Mouse (Mus musculus): ENCODE measurements around the gene Pdlim7. TPM values are rescaled to one million over a fixed set of nuclear protein-coding genes. Genes with fewer than 3 reads are reported as not detected.

Pdlim7 gene
- total and polyA plus RNA-seq, 3 experiments: 12.3 to 40.6 TPM; not detected in 1

DNA sequence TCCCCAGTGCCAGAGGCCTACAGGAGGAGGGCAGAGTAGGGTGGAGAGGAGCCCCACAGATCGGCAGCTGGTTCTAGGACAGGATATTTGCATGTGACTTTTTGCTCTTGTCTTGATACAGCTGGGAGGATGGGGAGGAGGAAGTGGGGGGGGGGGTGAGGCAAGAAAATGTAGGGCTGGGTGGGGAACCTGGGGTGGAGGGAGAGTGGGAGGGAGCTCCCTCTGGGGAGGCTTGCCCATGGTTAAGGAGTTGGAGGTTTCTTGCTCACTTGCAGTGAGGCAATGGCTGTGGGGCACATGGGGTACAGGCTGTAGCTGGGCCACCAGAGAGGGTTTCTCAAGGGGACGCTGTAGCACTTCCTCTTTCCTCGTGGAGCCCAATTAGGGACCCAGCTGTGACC lies 65.9 kb downstream of the Pdlim7 start:
- TF ChIP-seq RCOR1 (IDR thresholded peaks at IDR 0.05; ENCODE audit: low read depth, low read length): no peak
- no peak for TF ChIP-seq EP300 (IDR thresholded peaks at IDR 0.05; ENCODE audit: low read depth in 1 of 2, low read length in 2 of 2)
- TF ChIP-seq MXI1 (IDR thresholded peaks at IDR 0.05; ENCODE audit: low read depth, low read length): no peak; the same call in 1 of the 2 replicates
- TF ChIP-seq TCF12 (IDR thresholded peaks at IDR 0.05; ENCODE audit: low read depth, low read length): no peak
- TF ChIP-seq USF2 (IDR thresholded peaks at IDR 0.05; ENCODE audit: borderline replicate concordance in 1 of 2, insufficient read depth in 1 of 2, low read depth in 1 of 2, low read length in 2 of 2): no peak
- no peak for TF ChIP-seq ZKSCAN1 (IDR thresholded peaks at IDR 0.05; ENCODE audit: low read depth, low read length)
- TF ChIP-seq CHD2 (IDR thresholded peaks at IDR 0.05; ENCODE audit: low read length): no peak
- no peak for TF ChIP-seq CTCF (IDR thresholded peaks at IDR 0.05 in 2 of 3, conservative IDR thresholded peaks at IDR 0.05 in 1 of 3; ENCODE audit: control insufficient read depth in 1 of 3, insufficient read depth in 1 of 3, low read depth in 2 of 3, low read length in 3 of 3, poor library complexity in 1 of 3, severe bottlenecking in 1 of 3)
- no peak for TF ChIP-seq MEF2A (IDR thresholded peaks at IDR 0.05; ENCODE audit: extremely low read depth, insufficient replicate concordance, low read depth, low read length, poor library complexity, severe bottlenecking)
- TF ChIP-seq KAT2A (conservative IDR thresholded peaks at IDR 0.05; ENCODE audit: low read depth, low read length): no peak
- TF ChIP-seq MYB (IDR thresholded peaks at IDR 0.05; ENCODE audit: low read depth, low read length): no peak
- TF ChIP-seq CHD1 (IDR thresholded peaks at IDR 0.05; ENCODE audit: low read depth, low read length): no peak
- TF ChIP-seq ELF1 (IDR thresholded peaks at IDR 0.05; ENCODE audit: low read depth, low read length): no peak
- TF ChIP-seq E2F4 (IDR thresholded peaks at IDR 0.05; ENCODE audit: borderline replicate concordance, low read depth, low read length): no peak
- no peak for TF ChIP-seq MAX (IDR thresholded peaks at IDR 0.05; ENCODE audit: low read length)
- no peak for TF ChIP-seq ZMIZ1 (IDR thresholded peaks at IDR 0.05; ENCODE audit: low read depth, low read length)
- no peak for TF ChIP-seq GATA1 (IDR thresholded peaks at IDR 0.05; ENCODE audit: low read depth, low read length)
- TF ChIP-seq ETS1 (IDR thresholded peaks at IDR 0.05; ENCODE audit: low read depth, low read length): peak; percentile 39
- TF ChIP-seq MAZ (IDR thresholded peaks at IDR 0.05; ENCODE audit: low read depth, low read length): no peak
- no peak for TF ChIP-seq SMC3 (IDR thresholded peaks at IDR 0.05; ENCODE audit: low read depth, low read length)
- TF ChIP-seq HCFC1 (IDR thresholded peaks at IDR 0.05; ENCODE audit: low read depth, low read length): 0 out of 2 replicates have a peak, but pooled peaks have one; percentile 17
- 0 out of 2 replicates have a peak, but pooled peaks have one; percentile 61 for TF ChIP-seq SIN3A (IDR thresholded peaks at IDR 0.05; ENCODE audit: low read length)
- 0 out of 2 replicates have a peak, but pooled peaks have one; percentile 18 for TF ChIP-seq BHLHE40 (IDR thresholded peaks at IDR 0.05; ENCODE audit: borderline replicate concordance, low read depth, low read length)
- H3K36me3 ChIP-seq (ENCODE audit: control insufficient read depth in 1 of 2, insufficient read depth in 2 of 2, low read length in 2 of 2): peaks cover 4 to 18% of the 10 kb centered on the region in 2 experiments
- peak; percentile 69 for DNase-seq (ENCODE audit: low read depth, low spot score)
- H3K9me3 ChIP-seq (replicated peaks; ENCODE audit: insufficient read depth, low read length): no peaks in the 10 kb centered on the region
- no peaks in the 10 kb centered on the region for H3K27me3 ChIP-seq (ENCODE audit: control insufficient read depth in 1 of 2, insufficient read depth in 2 of 2, low read length in 2 of 2)
- H3K79me2 ChIP-seq (ENCODE audit: control insufficient read depth, insufficient read depth, low read length, poor library complexity): peaks cover 32% of the 10 kb centered on the region
- peak overlapping the region in 1 of 2 experiments; percentile 4; a peak in 2 of 4 replicates for H3K4me3 ChIP-seq (ENCODE audit: control insufficient read depth in 1 of 2, insufficient read depth in 1 of 2, low read depth in 2 of 2, low read length in 2 of 2)
- H3K4me1 ChIP-seq (ENCODE audit: control insufficient read depth in 1 of 2, insufficient read depth in 2 of 2, low read length in 2 of 2): peaks cover 7 to 31% of the 10 kb centered on the region in 2 experiments
- peak overlapping the region; percentile 52 for H3K9ac ChIP-seq (ENCODE audit: control insufficient read depth, low read depth, low read length, poor library complexity, severe bottlenecking)
- peak overlapping the region; percentile 69 for H3K27ac ChIP-seq (ENCODE audit: control insufficient read depth, low read depth, low read length)

Data from MEL (cell line).